Mouse (Mus musculus): ENCODE results near the gene Grip1. TPM values are rescaled to one million over a fixed set of nuclear protein-coding genes. Genes with fewer than 3 reads are reported as not detected.

Gene Grip1
- polyA plus RNA-seq, 1 experiment from 2014 or later: 4.7 TPM

- 89% methylated on average over 7 of the region's 7 CpGs for WGBS
- H3K27me3 ChIP-seq: no peaks in the 10 kb centered on the region
- H3K4me2 ChIP-seq: no peak overlapping the region
- no peak for ATAC-seq (ENCODE audit: insufficient number of reproducible peaks, insufficient read depth, low FRiP score, low TSS enrichment, low read depth)
- H3K36me3 ChIP-seq: no peaks in the 10 kb centered on the region
- H3K4me1 ChIP-seq: no peaks in the 10 kb centered on the region
- no peak overlapping the region for H3K9ac ChIP-seq
- H3K27ac ChIP-seq: no peak overlapping the region
- H3K9me3 ChIP-seq: no peaks in the 10 kb centered on the region
- no peak overlapping the region for H3K4me3 ChIP-seq
These were observed 17.8 kb upstream of the Grip1 start for GRCm38 (mm10) chr10:119435818-119436217.

- no peak for ATAC-seq (ENCODE audit: insufficient number of reproducible peaks, insufficient read depth, low FRiP score, low TSS enrichment, low read depth)
- no peaks in the 10 kb centered on the region for H3K36me3 ChIP-seq
- no peak overlapping the region for H3K9ac ChIP-seq
- no peak overlapping the region for H3K4me3 ChIP-seq
- no peaks in the 10 kb centered on the region for H3K27me3 ChIP-seq
- H3K4me1 ChIP-seq: peaks cover 3% of the 10 kb centered on the region; the same call in 1 of the 2 replicates
- no peak overlapping the region for H3K4me2 ChIP-seq
- H3K27ac ChIP-seq: no peak overlapping the region
- WGBS: 73% methylated on average over 3 of the region's 3 CpGs
- no peaks in the 10 kb centered on the region for H3K9me3 ChIP-seq
These were observed 16.3 kb upstream of the Grip1 start for GRCm38 (mm10) chr10:119437319-119437718.

- Histone ChIP-seq H3K27ac (no peak overlapping the region), H3K9me3 (no peaks in the 10 kb centered on the region), H3K36me3 (no peaks in the 10 kb centered on the region), H3K27me3 (no peaks in the 10 kb centered on the region), H3K4me1 (peaks cover 3% of the 10 kb centered on the region; the same call in 1 of the 2 replicates), H3K9ac (no peak overlapping the region), H3K4me2 (no peak overlapping the region), H3K4me3 (no peak overlapping the region)
- 43% methylated on average over 6 of the region's 6 CpGs for WGBS
- no peak for ATAC-seq (ENCODE audit: insufficient number of reproducible peaks, insufficient read depth, low FRiP score, low TSS enrichment, low read depth)
These were observed 11.9 kb upstream of the Grip1 start for GRCm38 (mm10) chr10:119441743-119442142.

- no peaks in the 10 kb centered on the region for H3K9me3 ChIP-seq
- no peak overlapping the region for H3K9ac ChIP-seq
- WGBS: 73% methylated on average over 14 of the region's 14 CpGs
- no peak overlapping the region for H3K27ac ChIP-seq
- no peak overlapping the region for H3K4me3 ChIP-seq
- no peak overlapping the region for H3K4me2 ChIP-seq
- H3K36me3 ChIP-seq: no peaks in the 10 kb centered on the region
- H3K4me1 ChIP-seq: peaks cover 2% of the 10 kb centered on the region; the same call in 1 of the 2 replicates
- ATAC-seq (ENCODE audit: insufficient number of reproducible peaks, insufficient read depth, low FRiP score, low TSS enrichment, low read depth): no peak
- H3K27me3 ChIP-seq: 0 out of 2 replicates have a peak, but pooled peaks cover under 1% of the 10 kb centered on the region
These were observed 6.2 kb upstream of the Grip1 start for GRCm38 (mm10) chr10:119447392-119447914.

- Histone ChIP-seq H3K9me3 (no peaks in the 10 kb centered on the region), H3K4me1 (peaks cover 7% of the 10 kb centered on the region), H3K36me3 (no peaks in the 10 kb centered on the region), H3K27ac (no peak overlapping the region), H3K9ac (no peak overlapping the region), H3K4me3 (no peak overlapping the region), H3K4me2 (no peak overlapping the region), H3K27me3 (0 out of 2 replicates have a peak, but pooled peaks cover 5% of the 10 kb centered on the region)
- ATAC-seq (ENCODE audit: insufficient number of reproducible peaks, insufficient read depth, low FRiP score, low TSS enrichment, low read depth): no peak
- 89% methylated on average over 3 of the region's 3 CpGs for WGBS
These were observed 5.7 kb upstream of the Grip1 start for GRCm38 (mm10) chr10:119447930-119448329.

- H3K4me2 ChIP-seq: peak overlapping the region; percentile 95
- H3K36me3 ChIP-seq: no peaks in the 10 kb centered on the region
- 38% methylated on average over 5 of the region's 5 CpGs for WGBS
These were observed 932 bp upstream of the Grip1 start for GRCm38 (mm10) chr10:119452698-119453097.

GRCm38 (mm10) chr10:119454106-119454667 lies 557 bp downstream of the Grip1 start:
- Histone ChIP-seq H3K4me3 (peak overlapping the region; percentile 81), H3K27me3 (peaks cover 8% of the 10 kb centered on the region; the same call in 1 of the 2 replicates), H3K36me3 (no peaks in the 10 kb centered on the region), H3K9me3 (no peaks in the 10 kb centered on the region), H3K9ac (peak overlapping the region; percentile 85), H3K4me2 (peak overlapping the region; percentile 95), H3K27ac (peak overlapping the region; percentile 81), H3K4me1 (peaks cover 19% of the 10 kb centered on the region)
- under 1% methylated on average over 43 of the region's 57 CpGs for WGBS
- peak; percentile 22; the same call in 1 of the 2 replicates for ATAC-seq (ENCODE audit: insufficient number of reproducible peaks, insufficient read depth, low FRiP score, low TSS enrichment, low read depth)

More at GRCm38 (mm10) chr10:119452698-119453097, 932 bp upstream of the Grip1 start:
- no peak overlapping the region for H3K9ac ChIP-seq
- no peaks in the 10 kb centered on the region for H3K9me3 ChIP-seq
- ATAC-seq (ENCODE audit: insufficient number of reproducible peaks, insufficient read depth, low FRiP score, low TSS enrichment, low read depth): no peak
- no peak overlapping the region for H3K27ac ChIP-seq
- H3K4me3 ChIP-seq: peak overlapping the region; percentile 81
- H3K27me3 ChIP-seq: peaks cover 8% of the 10 kb centered on the region; the same call in 1 of the 2 replicates
- H3K4me1 ChIP-seq: peaks cover 19% of the 10 kb centered on the region

GRCm38 (mm10) chr10:119454668-119455542 lies 1.3 kb downstream of the Grip1 start:
- ATAC-seq (ENCODE audit: insufficient number of reproducible peaks, insufficient read depth, low FRiP score, low TSS enrichment, low read depth): no peak
- no peaks in the 10 kb centered on the region for H3K9me3 ChIP-seq
- peaks cover 19% of the 10 kb centered on the region for H3K4me1 ChIP-seq
- peak overlapping the region; percentile 85 for H3K9ac ChIP-seq
- H3K27ac ChIP-seq: peak overlapping the region; percentile 81
- H3K4me3 ChIP-seq: peak overlapping the region; percentile 81
- WGBS: under 1% methylated on average over 30 of the region's 31 CpGs
- H3K36me3 ChIP-seq: no peaks in the 10 kb centered on the region
- H3K4me2 ChIP-seq: peak overlapping the region; percentile 95
- peaks cover 8% of the 10 kb centered on the region; the same call in 1 of the 2 replicates for H3K27me3 ChIP-seq

GRCm38 (mm10) chr10:119455543-119455940 lies 1.9 kb downstream of the Grip1 start:
- no peak for ATAC-seq (ENCODE audit: insufficient number of reproducible peaks, insufficient read depth, low FRiP score, low TSS enrichment, low read depth)
- H3K36me3 ChIP-seq: no peaks in the 10 kb centered on the region
- WGBS: 17% methylated on average over 10 of the region's 10 CpGs
- H3K4me2 ChIP-seq: peak overlapping the region; percentile 95
- H3K9me3 ChIP-seq: no peaks in the 10 kb centered on the region
- H3K27ac ChIP-seq: no peak overlapping the region
- H3K4me3 ChIP-seq: peak overlapping the region; percentile 81
- H3K4me1 ChIP-seq: peaks cover 25% of the 10 kb centered on the region
- H3K27me3 ChIP-seq: peaks cover 8% of the 10 kb centered on the region; the same call in 1 of the 2 replicates
- H3K9ac ChIP-seq: peak overlapping the region; percentile 85

GRCm38 (mm10) chr10:119457121-119457520 lies 3.5 kb downstream of the Grip1 start:
- H3K9me3 ChIP-seq: no peaks in the 10 kb centered on the region
- no peak overlapping the region for H3K4me2 ChIP-seq
- peaks cover 26% of the 10 kb centered on the region for H3K4me1 ChIP-seq
- H3K4me3 ChIP-seq: no peak overlapping the region
- H3K27ac ChIP-seq: no peak overlapping the region
- WGBS: 85% methylated on average over 5 of the region's 5 CpGs
- no peak for ATAC-seq (ENCODE audit: insufficient number of reproducible peaks, insufficient read depth, low FRiP score, low TSS enrichment, low read depth)
- peaks cover 8% of the 10 kb centered on the region; the same call in 1 of the 2 replicates for H3K27me3 ChIP-seq
- H3K9ac ChIP-seq: no peak overlapping the region
- no peaks in the 10 kb centered on the region for H3K36me3 ChIP-seq

- no peak overlapping the region for H3K27ac ChIP-seq
- no peak overlapping the region for H3K9ac ChIP-seq
- H3K9me3 ChIP-seq: no peaks in the 10 kb centered on the region
- no peaks in the 10 kb centered on the region for H3K36me3 ChIP-seq
- ATAC-seq (ENCODE audit: insufficient number of reproducible peaks, insufficient read depth, low FRiP score, low TSS enrichment, low read depth): no peak
- H3K27me3 ChIP-seq: peaks cover 3% of the 10 kb centered on the region; the same call in 1 of the 2 replicates
- no peak overlapping the region for H3K4me3 ChIP-seq
- 89% methylated on average over 2 of the region's 2 CpGs for WGBS
- H3K4me1 ChIP-seq: peaks cover 18% of the 10 kb centered on the region
- no peak overlapping the region for H3K4me2 ChIP-seq
These were observed 5.4 kb downstream of the Grip1 start for GRCm38 (mm10) chr10:119458991-119459390.
